Mouse (Mus musculus): ENCODE results near the gene Fbxo39. TPM values are rescaled to one million over a fixed set of nuclear protein-coding genes. Genes with fewer than 3 reads are reported as not detected.
A peak's percentile ranks its signal among the peaks of the same experiment; 100 is the strongest.

Fbxo39 gene
- polyA plus RNA-seq, 1 experiment from 2014 or later, result not detected

- no peak for ATAC-seq (ENCODE audit: insufficient number of reproducible peaks, insufficient read depth, low FRiP score, low TSS enrichment, low read depth)
- no peak overlapping the region for H3K4me3 ChIP-seq (replicated peaks)
- H3K36me3 ChIP-seq, result no peaks in the 10 kb centered on the region
- no peak overlapping the region for H3K4me2 ChIP-seq
- H3K27me3 ChIP-seq, result no peaks in the 10 kb centered on the region
- H3K4me1 ChIP-seq (replicated peaks), result no peaks in the 10 kb centered on the region
- H3K27ac ChIP-seq, result no peak overlapping the region
- no peaks in the 10 kb centered on the region for H3K9me3 ChIP-seq
- H3K9ac ChIP-seq (replicated peaks), result no peak overlapping the region
- WGBS, result 77% methylated on average over 6 of the region's 6 CpGs
Observed at GRCm38 (mm10) chr11:72285971-72286480, 28.2 kb upstream of the Fbxo39 start.

DNA sequence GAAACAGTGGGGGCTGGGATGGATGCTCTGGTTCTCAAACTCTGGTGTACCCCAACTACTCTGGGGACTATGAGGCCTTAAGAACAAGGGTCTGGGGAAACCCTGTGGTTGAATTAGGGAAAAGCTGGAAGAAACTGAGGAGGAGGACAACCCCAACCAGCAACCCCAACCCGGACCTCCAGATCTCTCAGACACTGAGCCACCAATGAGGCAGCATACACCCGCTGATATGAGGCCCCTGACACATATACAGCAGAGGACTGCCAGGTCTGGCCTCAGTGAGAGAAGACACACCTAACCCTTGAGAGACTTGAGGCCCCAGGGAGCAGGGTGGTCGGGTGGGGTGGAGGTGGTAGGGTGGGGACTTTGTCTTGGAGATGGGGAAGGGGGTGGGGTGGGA, 27.6 kb upstream of the Fbxo39 start:
- H3K36me3 ChIP-seq, result no peaks in the 10 kb centered on the region
- no peak overlapping the region for H3K4me3 ChIP-seq (replicated peaks)
- no peak overlapping the region for H3K4me2 ChIP-seq
- H3K4me1 ChIP-seq (replicated peaks), result no peaks in the 10 kb centered on the region
- WGBS, result 78% methylated on average over 3 of the region's 3 CpGs
- H3K9me3 ChIP-seq, result no peaks in the 10 kb centered on the region
- H3K9ac ChIP-seq (replicated peaks), result no peak overlapping the region
- H3K27me3 ChIP-seq, result no peaks in the 10 kb centered on the region
- no peak for ATAC-seq (ENCODE audit: insufficient number of reproducible peaks, insufficient read depth, low FRiP score, low TSS enrichment, low read depth)
- no peak overlapping the region for H3K27ac ChIP-seq

- WGBS, result 89% methylated on average over 2 of the region's 2 CpGs
- H3K4me1 ChIP-seq (replicated peaks), result no peaks in the 10 kb centered on the region
- no peak overlapping the region for H3K9ac ChIP-seq (replicated peaks)
- no peak for ATAC-seq (ENCODE audit: insufficient number of reproducible peaks, insufficient read depth, low FRiP score, low TSS enrichment, low read depth)
- H3K4me2 ChIP-seq, result no peak overlapping the region
- H3K4me3 ChIP-seq (replicated peaks), result no peak overlapping the region
- no peaks in the 10 kb centered on the region for H3K9me3 ChIP-seq
- H3K27me3 ChIP-seq, result no peaks in the 10 kb centered on the region
- H3K27ac ChIP-seq, result no peak overlapping the region
- H3K36me3 ChIP-seq, result no peaks in the 10 kb centered on the region
Observed at GRCm38 (mm10) chr11:72287126-72287525, 27.1 kb upstream of the Fbxo39 start.

DNA sequence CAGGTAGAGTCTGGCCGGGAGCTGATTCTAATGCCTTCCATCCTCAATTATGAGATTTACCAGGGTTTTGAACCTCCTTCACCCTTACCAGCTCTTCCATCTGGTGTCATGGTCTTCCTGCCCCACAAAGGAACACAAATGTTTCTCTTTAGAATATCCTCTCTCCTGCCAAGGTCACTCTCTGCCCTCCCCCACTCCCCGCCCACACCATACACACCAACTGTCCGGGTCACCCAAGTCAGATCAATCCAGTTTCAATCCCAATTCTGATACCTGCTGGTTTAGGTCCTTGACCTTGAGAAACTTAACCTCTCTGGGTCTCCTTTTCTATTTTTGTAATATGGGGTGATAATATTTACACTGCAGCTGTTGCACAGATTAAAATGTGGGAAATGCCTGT, 26.7 kb upstream of the Fbxo39 start:
- WGBS, result 92% methylated on average over 3 of the region's 3 CpGs
- H3K4me2 ChIP-seq, result no peak overlapping the region
- H3K9ac ChIP-seq (replicated peaks), result no peak overlapping the region
- no peak overlapping the region for H3K4me3 ChIP-seq (replicated peaks)
- H3K27ac ChIP-seq, result no peak overlapping the region
- H3K36me3 ChIP-seq, result no peaks in the 10 kb centered on the region
- no peaks in the 10 kb centered on the region for H3K9me3 ChIP-seq
- no peak for ATAC-seq (ENCODE audit: insufficient number of reproducible peaks, insufficient read depth, low FRiP score, low TSS enrichment, low read depth)
- no peaks in the 10 kb centered on the region for H3K27me3 ChIP-seq
- no peaks in the 10 kb centered on the region for H3K4me1 ChIP-seq (replicated peaks)

GRCm38 (mm10) chr11:72293116-72293515, 21.1 kb upstream of the Fbxo39 start:
- Histone ChIP-seq H3K4me3 (replicated peaks) (no peak overlapping the region), H3K9ac (replicated peaks) (no peak overlapping the region), H3K4me2 (no peak overlapping the region), H3K9me3 (no peaks in the 10 kb centered on the region), H3K4me1 (replicated peaks) (no peaks in the 10 kb centered on the region), H3K36me3 (no peaks in the 10 kb centered on the region), H3K27me3 (no peaks in the 10 kb centered on the region), H3K27ac (no peak overlapping the region)
- 81% methylated on average over 2 of the region's 2 CpGs for WGBS
- ATAC-seq (ENCODE audit: insufficient number of reproducible peaks, insufficient read depth, low FRiP score, low TSS enrichment, low read depth), result no peak

DNA sequence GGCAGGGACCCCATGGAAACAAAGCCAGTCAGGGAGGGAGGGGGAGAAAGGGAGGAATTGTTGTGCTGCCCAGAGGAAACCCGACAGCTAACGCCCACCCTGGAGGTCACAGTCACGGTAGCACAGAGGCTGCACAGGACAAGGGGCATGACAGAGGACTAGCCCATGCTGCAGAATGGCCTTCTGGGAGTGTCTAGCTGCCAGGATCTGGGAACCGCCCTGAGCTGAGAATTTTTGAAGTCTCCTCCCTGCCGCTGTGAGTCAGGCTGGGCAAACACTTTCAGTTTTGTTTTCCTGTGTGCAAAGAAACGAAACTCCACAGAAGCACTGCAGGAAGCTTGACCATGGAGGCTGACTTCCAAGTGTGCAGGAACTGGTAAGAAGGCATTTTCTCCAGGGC, 12.9 kb upstream of the Fbxo39 start, which contains the start of gene Xaf1:
Gene Xaf1, plus strand, starts transcription at position 296 of the 400 bp plus-strand sequence.
- WGBS, result 41% methylated on average over 6 of the region's 6 CpGs
- Histone ChIP-seq H3K4me3 (replicated peaks) (no peak within 1 kb of the TSS), H3K9me3 (no peaks in the 10 kb centered on the region), H3K9ac (replicated peaks) (no peak within 1 kb of the TSS), H3K27ac (no peak within 1 kb of the TSS), H3K4me2 (peak within 1 kb of the TSS; percentile 1; the same call in 1 of the 2 replicates), H3K36me3 (no peaks in the 10 kb centered on the region), H3K4me1 (replicated peaks) (no peaks in the 10 kb centered on the region), H3K27me3 (no peaks in the 10 kb centered on the region)
- no peak for ATAC-seq (ENCODE audit: insufficient number of reproducible peaks, insufficient read depth, low FRiP score, low TSS enrichment, low read depth)

DNA sequence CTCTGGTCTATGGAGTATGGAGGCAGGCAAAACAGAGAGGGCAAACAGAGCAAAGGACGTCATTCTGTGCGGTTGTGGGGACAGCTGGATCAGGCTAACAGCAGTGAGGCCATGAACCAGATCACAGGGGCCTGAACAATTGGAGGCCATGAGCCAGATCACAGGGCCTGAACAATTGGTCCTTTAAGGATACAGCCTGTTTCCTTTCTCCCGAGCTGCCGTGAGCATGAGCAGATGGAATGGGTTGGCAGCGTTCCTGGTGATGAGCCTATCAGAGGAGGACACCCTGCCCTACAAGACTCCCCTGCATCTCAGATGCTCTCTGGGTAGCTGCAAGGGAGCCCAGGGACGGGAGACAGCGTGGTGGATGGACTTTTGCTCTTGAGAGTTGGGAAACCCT, 12.0 kb upstream of the Fbxo39 start:
- no peak overlapping the region for H3K4me3 ChIP-seq (replicated peaks)
- no peaks in the 10 kb centered on the region for H3K9me3 ChIP-seq
- H3K27ac ChIP-seq, result no peak overlapping the region
- 88% methylated on average over 7 of the region's 7 CpGs for WGBS
- H3K36me3 ChIP-seq, result no peaks in the 10 kb centered on the region
- no peak overlapping the region for H3K9ac ChIP-seq (replicated peaks)
- no peak overlapping the region for H3K4me2 ChIP-seq
- no peaks in the 10 kb centered on the region for H3K4me1 ChIP-seq (replicated peaks)
- ATAC-seq (ENCODE audit: insufficient number of reproducible peaks, insufficient read depth, low FRiP score, low TSS enrichment, low read depth), result no peak
- H3K27me3 ChIP-seq, result no peaks in the 10 kb centered on the region

DNA sequence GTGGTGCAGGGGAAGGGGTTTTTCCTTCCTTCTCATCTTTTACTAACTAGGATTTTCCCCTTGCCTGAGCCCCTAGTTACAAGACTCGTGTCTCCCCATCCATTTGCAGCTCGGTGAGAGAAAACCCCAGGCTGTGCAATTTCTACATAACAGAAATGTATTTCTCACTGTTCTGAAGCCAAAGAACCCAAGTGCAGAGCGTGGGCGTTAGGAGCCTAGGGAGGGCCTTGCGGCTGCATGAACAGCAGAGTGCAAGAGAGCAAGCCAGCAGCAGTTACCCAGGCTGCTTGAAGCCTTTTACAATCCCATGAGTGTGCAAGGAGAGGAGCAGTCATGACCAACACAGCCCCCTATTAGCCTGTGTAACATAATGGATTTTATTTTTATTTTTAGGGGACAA, 6.8 kb upstream of the Fbxo39 start:
- H3K36me3 ChIP-seq, result no peaks in the 10 kb centered on the region
- 83% methylated on average over 5 of the region's 5 CpGs for WGBS
- H3K9ac ChIP-seq (replicated peaks), result no peak overlapping the region
- H3K4me3 ChIP-seq (replicated peaks), result no peak overlapping the region
- H3K4me2 ChIP-seq, result no peak overlapping the region
- ATAC-seq (ENCODE audit: insufficient number of reproducible peaks, insufficient read depth, low FRiP score, low TSS enrichment, low read depth), result no peak
- H3K27me3 ChIP-seq, result peaks cover 8% of the 10 kb centered on the region
- H3K9me3 ChIP-seq, result no peaks in the 10 kb centered on the region
- no peaks in the 10 kb centered on the region for H3K4me1 ChIP-seq (replicated peaks)
- no peak overlapping the region for H3K27ac ChIP-seq

DNA sequence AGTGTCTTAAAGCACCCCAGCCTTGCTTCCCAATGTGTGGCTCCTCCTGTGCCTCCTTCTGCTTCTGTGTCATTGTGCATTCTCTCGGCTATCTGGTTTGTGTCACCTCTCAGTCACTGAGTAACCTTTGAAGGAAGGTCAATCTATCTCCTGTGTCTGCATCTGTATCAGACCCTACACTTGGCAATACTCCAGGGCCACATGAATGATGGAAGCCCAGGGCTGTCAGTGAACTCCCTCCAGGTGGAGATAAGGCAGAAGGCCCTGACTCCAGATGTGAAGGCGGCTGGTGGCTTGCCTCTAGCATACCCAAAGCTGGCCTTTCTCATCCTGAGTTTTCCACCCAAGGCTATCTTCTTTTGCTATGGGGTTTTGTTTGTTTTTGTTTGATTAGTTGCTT, 5.3 kb upstream of the Fbxo39 start:
- Histone ChIP-seq H3K27ac (no peak overlapping the region), H3K4me1 (replicated peaks) (no peaks in the 10 kb centered on the region; the same call in 1 of the 2 replicates)
- 35% methylated on average over 2 of the region's 2 CpGs for WGBS

GRCm38 (mm10) chr11:72310491-72310890, 3.8 kb upstream of the Fbxo39 start:
- no peak for ATAC-seq (ENCODE audit: insufficient number of reproducible peaks, insufficient read depth, low FRiP score, low TSS enrichment, low read depth)
- peaks cover 38% of the 10 kb centered on the region for H3K27me3 ChIP-seq
- no peaks in the 10 kb centered on the region for H3K36me3 ChIP-seq
- no peaks in the 10 kb centered on the region for H3K9me3 ChIP-seq
- H3K4me3 ChIP-seq (replicated peaks), result no peak overlapping the region
- H3K4me1 ChIP-seq (replicated peaks), result peaks cover 6% of the 10 kb centered on the region
- no peak overlapping the region for H3K4me2 ChIP-seq
- H3K27ac ChIP-seq, result no peak overlapping the region
- no peak overlapping the region for H3K9ac ChIP-seq (replicated peaks)
- 88% methylated on average over 4 of the region's 4 CpGs for WGBS

More for the DNA sequence above, 5.3 kb upstream of the Fbxo39 start:
- Histone ChIP-seq H3K4me2 (no peak overlapping the region), H3K27me3 (peaks cover 23% of the 10 kb centered on the region), H3K9ac (replicated peaks) (no peak overlapping the region), H3K9me3 (no peaks in the 10 kb centered on the region), H3K36me3 (no peaks in the 10 kb centered on the region), H3K4me3 (replicated peaks) (no peak overlapping the region)
- ATAC-seq (ENCODE audit: insufficient number of reproducible peaks, insufficient read depth, low FRiP score, low TSS enrichment, low read depth), result no peak

GRCm38 (mm10) chr11:72311355-72312001, 2.8 kb upstream of the Fbxo39 start:
- Histone ChIP-seq H3K27ac (no peak overlapping the region), H3K4me2 (no peak overlapping the region), H3K4me1 (replicated peaks) (peaks cover 6% of the 10 kb centered on the region), H3K36me3 (no peaks in the 10 kb centered on the region), H3K27me3 (peaks cover 41% of the 10 kb centered on the region), H3K9ac (replicated peaks) (no peak overlapping the region), H3K9me3 (no peaks in the 10 kb centered on the region), H3K4me3 (replicated peaks) (no peak overlapping the region)
- 82% methylated on average over 10 of the region's 10 CpGs for WGBS
- no peak for ATAC-seq (ENCODE audit: insufficient number of reproducible peaks, insufficient read depth, low FRiP score, low TSS enrichment, low read depth)

- no peaks in the 10 kb centered on the region for H3K36me3 ChIP-seq
- no peak overlapping the region for H3K4me2 ChIP-seq
- no peak overlapping the region for H3K4me3 ChIP-seq (replicated peaks)
- H3K27ac ChIP-seq, result no peak overlapping the region
- H3K9me3 ChIP-seq, result no peaks in the 10 kb centered on the region
- peaks cover 6% of the 10 kb centered on the region for H3K4me1 ChIP-seq (replicated peaks)
- no peak overlapping the region for H3K9ac ChIP-seq (replicated peaks)
- H3K27me3 ChIP-seq, result peaks cover 34% of the 10 kb centered on the region
- no peak for ATAC-seq (ENCODE audit: insufficient number of reproducible peaks, insufficient read depth, low FRiP score, low TSS enrichment, low read depth)
- WGBS, result 85% methylated on average over 5 of the region's 5 CpGs
Observed at GRCm38 (mm10) chr11:72318026-72318425, 3.8 kb downstream of the Fbxo39 start.
